Mouse (Mus musculus) CH12.LX (cell line): ENCODE measurements around the gene Blvra.

ENCODE experiments used
- CTCF ChIP-seq, 2 experiments: IDR thresholded peaks in 1 of 2; conservative IDR thresholded peaks in 1 of 2; 2 replicates each; pipeline ENCODE4 v1.5.1; 2011 to 2012; ENCODE audit warnings: low read depth in 2 of 2, low read length in 2 of 2, improper control_type of control experiment in 1 of 2, inconsistent platforms in 1 of 2, mild to moderate bottlenecking in 1 of 2, moderate library complexity in 1 of 2
- EP300 ChIP-seq: IDR thresholded peaks from 2 replicates; pipeline ENCODE4 v1.6.1; 2011; ENCODE audit warnings: low read length, improper control_type of control experiment
- ETS1 ChIP-seq: conservative IDR thresholded peaks from 2 replicates; pipeline ENCODE4 v1.6.1; 2012; ENCODE audit warnings: low read depth, mild to moderate bottlenecking, inconsistent platforms, low read length, improper control_type of control experiment, moderate library complexity
- GABPA ChIP-seq: IDR thresholded peaks from 2 replicates; pipeline ENCODE4 v1.6.1; 2012; ENCODE audit warnings: low read depth, low read length, improper control_type of control experiment, inconsistent platforms; ENCODE audit not compliant: insufficient replicate concordance
- IRF4 ChIP-seq: IDR thresholded peaks from 2 replicates; pipeline ENCODE4 v1.6.1; 2014; ENCODE audit warnings: low read depth, mild to moderate bottlenecking, inconsistent platforms, low read length, improper control_type of control experiment
- MAX ChIP-seq: IDR thresholded peaks from 2 replicates; pipeline ENCODE4 v1.6.1; 2011; ENCODE audit warnings: low read length, improper control_type of control experiment
- MEF2A ChIP-seq: IDR thresholded peaks from 2 replicates; pipeline ENCODE4 v1.6.1; 2014; ENCODE audit warnings: low read depth, mild to moderate bottlenecking, inconsistent platforms, low read length, improper control_type of control experiment, borderline replicate concordance
- PAX5 ChIP-seq: IDR thresholded peaks from 2 replicates; pipeline ENCODE4 v1.6.1; 2012; ENCODE audit warnings: low read length, inconsistent platforms, mixed read lengths
- POLR2A ChIP-seq: IDR thresholded peaks from 2 replicates; pipeline ENCODE4 v1.6.1; 2011; ENCODE audit warnings: low read depth, mild to moderate bottlenecking, improper control_type of control experiment, low read length
- RAD21 ChIP-seq: IDR thresholded peaks from 2 replicates; pipeline ENCODE4 v1.6.1; 2011; ENCODE audit warnings: low read depth, mild to moderate bottlenecking, low read length, improper control_type of control experiment, moderate library complexity
- USF1 ChIP-seq: IDR thresholded peaks from 2 replicates; pipeline ENCODE4 v1.6.1; 2014; ENCODE audit warnings: low read depth, mild to moderate bottlenecking, inconsistent platforms, low read length, improper control_type of control experiment
- USF2 ChIP-seq: conservative IDR thresholded peaks from 2 replicates; pipeline ENCODE4 v1.6.1; 2011; ENCODE audit warnings: low read depth, low read length, improper control_type of control experiment
- ZMIZ1 ChIP-seq: IDR thresholded peaks from 2 replicates; pipeline ENCODE4 v1.6.1; 2012; ENCODE audit warnings: low read depth, mild to moderate bottlenecking, inconsistent platforms, low read length, improper control_type of control experiment

DNA sequence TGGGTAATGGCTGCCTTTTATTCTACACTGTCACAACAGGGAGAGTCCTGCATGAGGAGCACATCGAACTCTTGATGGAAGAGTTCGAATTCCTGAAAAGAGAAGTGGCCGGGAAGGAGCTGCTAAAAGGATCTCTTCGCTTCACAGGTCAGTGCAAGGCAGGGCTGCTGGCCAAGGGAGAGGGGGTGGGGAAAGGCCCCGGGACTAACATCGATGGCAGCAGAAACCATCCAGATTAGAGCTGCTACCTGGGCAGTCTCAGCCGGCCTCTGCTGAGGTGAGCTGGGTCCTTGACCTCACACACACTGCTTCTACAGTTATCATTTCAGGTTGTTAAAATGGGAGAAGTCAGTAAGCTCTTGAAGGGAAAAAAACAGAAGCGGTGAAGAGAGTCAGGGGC lies 21.5 kb downstream of the Blvra start:
- no peak for TF ChIP-seq USF1
- TF ChIP-seq MAX = no peak
- TF ChIP-seq IRF4 = no peak
- TF ChIP-seq POLR2A = no peak
- no peak for TF ChIP-seq CTCF (conservative IDR thresholded peaks at IDR 0.05 in 1 of 2, IDR thresholded peaks at IDR 0.05 in 1 of 2; ENCODE audit: low read depth in 2 of 2, low read length in 2 of 2)
- no peak for TF ChIP-seq ZMIZ1
- TF ChIP-seq EP300 = no peak
- no peak for TF ChIP-seq RAD21
- no peak for TF ChIP-seq ETS1
- TF ChIP-seq GABPA = no peak
- no peak for TF ChIP-seq PAX5
- no peak for TF ChIP-seq MEF2A
- TF ChIP-seq USF2 = no peak
